Mouse (Mus musculus): ENCODE measurements around the gene Hprt.
"Not testable (repeated sequence)": the region's sequence is repeated elsewhere in the genome, so short reads cannot be mapped to it uniquely, and the experiment has no call there.

Gene Hprt

GRCm38 (mm10) chrX:52987905-52988783 lies at the start of gene Hprt:
Hprt (plus strand) TSS chrX:52988137.
- in situ Hi-C loops (cut with MboI; ENCODE audit: low sequenced_read_pairs), result no loop called here

GRCm38 (mm10) chrX:52945509-52945908 lies 42.4 kb upstream of the Hprt start:
- in situ Hi-C loops (cut with MboI; ENCODE audit: low sequenced_read_pairs), result no loop called here

GRCm38 (mm10) chrX:52949713-52950112 lies 38.2 kb upstream of the Hprt start:
- in situ Hi-C loops (cut with MboI; ENCODE audit: low sequenced_read_pairs), result no loop called here

GRCm38 (mm10) chrX:52956942-52957341 lies 31.0 kb upstream of the Hprt start:
- in situ Hi-C loops (cut with MboI; ENCODE audit: low sequenced_read_pairs), result no loop called here

- in situ Hi-C loops (cut with MboI; ENCODE audit: low sequenced_read_pairs), result no loop called here
Observed at GRCm38 (mm10) chrX:52961559-52962110, 26.3 kb upstream of the Hprt start.

- in situ Hi-C loops (cut with MboI; ENCODE audit: low sequenced_read_pairs), result no loop called here
Observed at GRCm38 (mm10) chrX:52965149-52965548, 22.8 kb upstream of the Hprt start.

- in situ Hi-C loops (cut with MboI; ENCODE audit: low sequenced_read_pairs), result no loop called here
Observed at GRCm38 (mm10) chrX:52971211-52972006, 16.5 kb upstream of the Hprt start.

- in situ Hi-C loops (cut with MboI; ENCODE audit: low sequenced_read_pairs), result no loop called here
Observed at GRCm38 (mm10) chrX:52972129-52972528, 15.8 kb upstream of the Hprt start.

GRCm38 (mm10) chrX:52972680-52973079 lies 15.3 kb upstream of the Hprt start:
- in situ Hi-C loops (cut with MboI; ENCODE audit: low sequenced_read_pairs), result no loop called here

GRCm38 (mm10) chrX:52978576-52978975 lies 9.4 kb upstream of the Hprt start:
- in situ Hi-C loops (cut with MboI; ENCODE audit: low sequenced_read_pairs), result no loop called here

GRCm38 (mm10) chrX:52981378-52981777 lies 6.6 kb upstream of the Hprt start:
- in situ Hi-C loops (cut with MboI; ENCODE audit: low sequenced_read_pairs), result no loop called here

GRCm38 (mm10) chrX:52994726-52995125 lies 6.8 kb downstream of the Hprt start:
- in situ Hi-C loops (cut with MboI; ENCODE audit: low sequenced_read_pairs), result not testable (repeated sequence)

GRCm38 (mm10) chrX:53004887-53005286 lies 16.9 kb downstream of the Hprt start:
- in situ Hi-C loops (cut with MboI; ENCODE audit: low sequenced_read_pairs), result loop anchor here (25.0 kb wide), 1 partner anchor 257 kb away; the partner anchor contains the start of genes Fam122b and Fam122c

- in situ Hi-C loops (cut with MboI; ENCODE audit: low sequenced_read_pairs), result loop anchor here (25.0 kb wide), 1 partner anchor 256 kb away; the partner anchor contains the start of genes Fam122b and Fam122c
Observed at GRCm38 (mm10) chrX:53006062-53006461, 18.1 kb downstream of the Hprt start.

- in situ Hi-C loops (cut with MboI; ENCODE audit: low sequenced_read_pairs), result loop anchor here (25.0 kb wide), 1 partner anchor 247 kb away; the partner anchor contains the start of genes Fam122b and Fam122c
Observed at GRCm38 (mm10) chrX:53015549-53015948, 27.6 kb downstream of the Hprt start.

- in situ Hi-C loops (cut with MboI; ENCODE audit: low sequenced_read_pairs), result loop anchor here (25.0 kb wide), 1 partner anchor 239 kb away; the partner anchor contains the start of genes Fam122b and Fam122c
Observed at GRCm38 (mm10) chrX:53023021-53023420, 35.1 kb downstream of the Hprt start.

GRCm38 (mm10) chrX:53024268-53024667 lies 36.3 kb downstream of the Hprt start:
- in situ Hi-C loops (cut with MboI; ENCODE audit: low sequenced_read_pairs), result loop anchor here (25.0 kb wide), 1 partner anchor 238 kb away; the partner anchor contains the start of genes Fam122b and Fam122c

- in situ Hi-C loops (cut with MboI; ENCODE audit: low sequenced_read_pairs), result no loop called here
Observed at GRCm38 (mm10) chrX:53025471-53026223, 37.7 kb downstream of the Hprt start.

GRCm38 (mm10) chrX:53029559-53029958 lies 41.6 kb downstream of the Hprt start:
- in situ Hi-C loops (cut with MboI; ENCODE audit: low sequenced_read_pairs), result no loop called here

- in situ Hi-C loops (cut with MboI; ENCODE audit: low sequenced_read_pairs), result no loop called here
Observed at GRCm38 (mm10) chrX:53038194-53038593, 50.3 kb downstream of the Hprt start.
